Comparison of ENCODE assay signal across 21 mouse cellular contexts in the genomic region with DNA sequence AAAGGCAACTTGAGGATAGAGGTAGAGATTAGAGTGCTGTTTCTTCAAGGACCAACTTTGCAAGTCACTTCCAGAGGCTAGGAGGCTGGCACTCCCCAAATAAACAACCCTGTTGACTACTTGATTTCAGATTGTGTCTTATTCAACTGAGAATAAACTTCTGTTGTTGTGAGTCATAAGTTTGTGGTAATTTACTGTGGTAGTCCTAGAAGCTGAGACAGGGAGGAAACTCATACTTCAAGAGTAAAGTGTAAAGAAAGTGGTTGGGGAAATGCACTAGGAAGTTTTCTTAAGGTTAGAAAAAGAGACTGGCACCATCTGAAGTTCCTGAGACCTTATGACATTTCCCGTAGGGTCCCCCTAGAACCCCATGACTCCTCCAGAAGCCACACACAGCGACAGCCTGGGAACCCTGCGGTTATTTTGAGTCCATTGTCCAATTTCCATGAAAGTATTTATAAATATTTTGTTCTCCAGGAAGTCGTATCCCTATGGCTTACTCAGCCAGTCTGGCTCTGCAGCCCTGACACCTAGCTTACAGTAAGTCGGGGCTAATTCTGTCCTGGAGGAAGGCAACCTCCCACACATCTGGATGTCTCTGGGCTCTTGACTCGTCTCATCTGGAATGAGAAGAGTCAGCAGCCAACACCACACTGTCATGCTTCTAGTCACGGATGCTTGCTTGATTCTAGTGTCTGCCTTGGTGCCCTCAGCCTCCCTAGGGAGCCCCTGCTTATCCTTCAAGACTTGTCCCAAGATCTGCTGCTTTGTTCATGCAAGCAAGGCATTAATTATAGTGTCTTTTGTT. TPM values are rescaled to one million over a fixed set of nuclear protein-coding genes. Genes with fewer than 3 reads are reported as not detected.
DNase-seq lines count a peak whose midpoint lies in the region; ATAC-seq and TF ChIP-seq lines count a peak whose summit lies in the region.
"Had no signal": no experiment of that assay in that cellular context is flagged by ENCODE, and none has a peak within 500 bp of the region (broad histone marks: within the 10 kb centered on the region; RNA-seq: fewer than 3 reads in every experiment).

No protein-coding gene starts in this region.

- H3K27me3 ChIP-seq in intestine, embryonic 14.5 days (replicated peaks; ENCODE audit: control insufficient read depth, insufficient read depth, low read length) = no peaks in the 10 kb centered on the region
- H3K27me3 ChIP-seq in intestine, postnatal 0 days (replicated peaks; ENCODE audit: control insufficient read depth, insufficient read depth, low read length) = no peaks in the 10 kb centered on the region
- H3K27me3 ChIP-seq in midbrain, embryonic 11.5 days (ENCODE audit: control insufficient read depth, insufficient read depth, low read length) = no peaks in the 10 kb centered on the region
- no peaks in the 10 kb centered on the region for H3K27me3 ChIP-seq in midbrain, embryonic 15.5 days (replicated peaks)
- H3K27me3 ChIP-seq: embryonic facial prominence, embryonic 13.5 days had no signal

- ATAC-seq in intestine, embryonic 14.5 days (replicated peaks; ENCODE audit: low FRiP score, low TSS enrichment, low read depth) = no peak
- ATAC-seq in intestine, postnatal 0 days = no peak
- no peak for ATAC-seq in midbrain, embryonic 11.5 days (ENCODE audit: low FRiP score)
- ATAC-seq in midbrain, embryonic 15.5 days (replicated peaks) = no peak
- ATAC-seq: midbrain, embryonic 16.5 days; Patski had no signal

- WGBS in intestine, embryonic 14.5 days = 43% methylated on average over 7 of the region's 7 CpGs
- WGBS in intestine, postnatal 0 days = 50% methylated on average over 7 of the region's 7 CpGs
- WGBS in midbrain, embryonic 11.5 days = 65% methylated on average over 7 of the region's 7 CpGs
- 68% methylated on average over 7 of the region's 7 CpGs for WGBS in midbrain, embryonic 15.5 days

- H3K4me3 ChIP-seq in intestine, embryonic 14.5 days (ENCODE audit: low read depth, low read length) = no peak overlapping the region
- no peak overlapping the region for H3K4me3 ChIP-seq in intestine, postnatal 0 days (ENCODE audit: low read depth, low read length)
- no peak overlapping the region for H3K4me3 ChIP-seq in midbrain, embryonic 11.5 days (ENCODE audit: low read depth, low read length)
- no peak overlapping the region for H3K4me3 ChIP-seq in midbrain, embryonic 15.5 days
- H3K4me3 ChIP-seq: embryonic facial prominence, embryonic 13.5 days; liver, embryonic 15.5 days had no signal

- no peak overlapping the region for H3K4me2 ChIP-seq in intestine, embryonic 14.5 days (ENCODE audit: low read length)
- H3K4me2 ChIP-seq in intestine, postnatal 0 days (replicated peaks; ENCODE audit: low read depth) = no peak overlapping the region
- no peak overlapping the region for H3K4me2 ChIP-seq in midbrain, embryonic 11.5 days
- no peak overlapping the region for H3K4me2 ChIP-seq in midbrain, embryonic 15.5 days
- H3K4me2 ChIP-seq: embryonic facial prominence, embryonic 13.5 days; liver, embryonic 15.5 days had no signal

- no peaks in the 10 kb centered on the region for H3K4me1 ChIP-seq in intestine, embryonic 14.5 days (replicated peaks; ENCODE audit: control insufficient read depth, insufficient read depth, low read length)
- H3K4me1 ChIP-seq in intestine, postnatal 0 days (replicated peaks; ENCODE audit: control insufficient read depth, insufficient read depth, low read length) = no peaks in the 10 kb centered on the region
- no peaks in the 10 kb centered on the region for H3K4me1 ChIP-seq in midbrain, embryonic 11.5 days (ENCODE audit: control insufficient read depth, insufficient read depth, low read length)
- H3K4me1 ChIP-seq in midbrain, embryonic 15.5 days = no peaks in the 10 kb centered on the region
- H3K4me1 ChIP-seq: liver, embryonic 15.5 days had no signal

- peak overlapping the region; percentile 16; the same call in 1 of the 2 replicates for H3K27ac ChIP-seq in intestine, embryonic 14.5 days (ENCODE audit: low read depth)
- no peak overlapping the region for H3K27ac ChIP-seq in intestine, postnatal 0 days (ENCODE audit: low read depth, low read length)
- H3K27ac ChIP-seq in midbrain, embryonic 11.5 days (ENCODE audit: low read depth, low read length) = no peak overlapping the region
- H3K27ac ChIP-seq in midbrain, embryonic 15.5 days = no peak overlapping the region
- H3K27ac ChIP-seq: embryonic facial prominence, embryonic 13.5 days; liver, embryonic 15.5 days had no signal

- H3K9ac ChIP-seq in intestine, embryonic 14.5 days (ENCODE audit: low read length) = no peak overlapping the region
- H3K9ac ChIP-seq in intestine, postnatal 0 days (ENCODE audit: low read depth, low read length) = no peak overlapping the region
- no peak overlapping the region for H3K9ac ChIP-seq in midbrain, embryonic 11.5 days (ENCODE audit: low read length)
- no peak overlapping the region for H3K9ac ChIP-seq in midbrain, embryonic 15.5 days
- H3K9ac ChIP-seq: embryonic facial prominence, embryonic 13.5 days; liver, embryonic 15.5 days had no signal

- no peak for TF ChIP-seq CTCF in intestine, postnatal 0 days (IDR thresholded peaks at IDR 0.05; ENCODE audit: low read depth)

- no peak for DNase-seq in intestine, embryonic 14.5 days (ENCODE audit: low spot score)
- DNase-seq in midbrain, embryonic 11.5 days (ENCODE audit: low spot score, missing footprints) = peak; percentile 62
- DNase-seq in fibroblast of lung, adult 2 months (ENCODE audit: low read depth) = peak; percentile 56
- no peak for DNase-seq in left cerebral cortex, adult 18-20 months (ENCODE audit: low spot score in 2 of 2)
- DNase-seq in urinary bladder, postnatal 36 days (ENCODE audit: low spot score in 2 of 2) = no peak
- DNase-seq: adrenal gland, adult 8-10 months; cerebellum, adult 9-11 months; layer of hippocampus, postnatal 36 days; right cerebral cortex, postnatal 4 days had no signal

- no peaks in the 10 kb centered on the region for H3K9me3 ChIP-seq in intestine, embryonic 14.5 days (ENCODE audit: control insufficient read depth, low read length)
- H3K9me3 ChIP-seq in intestine, postnatal 0 days (ENCODE audit: control insufficient read depth) = no peaks in the 10 kb centered on the region
- no peaks in the 10 kb centered on the region for H3K9me3 ChIP-seq in midbrain, embryonic 11.5 days (ENCODE audit: control insufficient read depth, low read length)
- H3K9me3 ChIP-seq in midbrain, embryonic 15.5 days = no peaks in the 10 kb centered on the region
- H3K9me3 ChIP-seq: embryonic facial prominence, embryonic 13.5 days; liver, embryonic 15.5 days had no signal

- no peaks in the 10 kb centered on the region for H3K36me3 ChIP-seq in intestine, embryonic 14.5 days (ENCODE audit: control insufficient read depth, insufficient read depth, low read length)
- no peaks in the 10 kb centered on the region for H3K36me3 ChIP-seq in intestine, postnatal 0 days (ENCODE audit: control insufficient read depth, insufficient read depth)
- H3K36me3 ChIP-seq in midbrain, embryonic 11.5 days (ENCODE audit: control insufficient read depth, insufficient read depth, low read length) = no peaks in the 10 kb centered on the region
- no peaks in the 10 kb centered on the region for H3K36me3 ChIP-seq in midbrain, embryonic 15.5 days (replicated peaks)
- H3K36me3 ChIP-seq: embryonic facial prominence, embryonic 13.5 days; liver, embryonic 15.5 days had no signal

RNA-seq across cellular contexts. Expression of gene Bpgm, which starts 22.8 kb away (rescaled TPM):
- 30.4 and 38.1 TPM in 2 replicates for polyA plus RNA-seq in intestine, embryonic 14.5 days (2014; fragmentation: Nextera tagmentation; extraction: Ambion mirVana)
- 70.8 and 73.1 TPM in 2 replicates for polyA plus RNA-seq in intestine, postnatal 0 days (2015; fragmentation: Nextera tagmentation; extraction: Ambion mirVana)
- polyA plus RNA-seq in midbrain, embryonic 11.5 days (2014; fragmentation: Nextera tagmentation; extraction: Ambion mirVana) = 63.7 and 64.1 TPM in 2 replicates
- 97.1 and 102 TPM in 2 replicates for polyA plus RNA-seq in midbrain, embryonic 15.5 days (2015; fragmentation: Nextera tagmentation; extraction: Ambion mirVana)
- 10 to 100 TPM; 58.5 to 66.9 TPM for total RNA-seq in left cerebral cortex, adult 18-20 months (2021)

RNA-seq across cellular contexts. Expression of gene Akr1b7, which starts 41.0 kb away (rescaled TPM):
- 0.23 TPM in 1 of 2 replicates, not detected in the other for polyA plus RNA-seq in intestine, embryonic 14.5 days (2014; fragmentation: Nextera tagmentation; extraction: Ambion mirVana)
- polyA plus RNA-seq in intestine, postnatal 0 days (2015; fragmentation: Nextera tagmentation; extraction: Ambion mirVana) = 5.3 and 6.5 TPM in 2 replicates
- polyA plus RNA-seq in midbrain, embryonic 11.5 days (2014; fragmentation: Nextera tagmentation; extraction: Ambion mirVana) = not detected in 2 replicates
- polyA plus RNA-seq in midbrain, embryonic 15.5 days (2015; fragmentation: Nextera tagmentation; extraction: Ambion mirVana) = 0.13 TPM in 1 of 2 replicates, not detected in the other
- not detected for total RNA-seq in left cerebral cortex, adult 18-20 months (2021)
- total RNA-seq: gastrocnemius, adult 18-20 months; layer of hippocampus, adult 18-20 months; layer of hippocampus, postnatal 36 days; left cerebral cortex, postnatal 25 days; megakaryocyte, adult 5-6 weeks had no signal
- polyA plus RNA-seq: embryonic facial prominence, embryonic 13.5 days; forebrain, embryonic 11.5 days; hindbrain, embryonic 11.5 days; midbrain, embryonic 16.5 days had no signal

Comparison
In these comparisons a context has a peak if more than half of its experiments do, and no peak if none do; other contexts are left out.
1. DNase-seq: peak in midbrain, embryonic 11.5 days (single experiment) and fibroblast of lung, adult 2 months (single experiment); none in intestine, embryonic 14.5 days (single experiment), left cerebral cortex, adult 18-20 months (0 of 2) and urinary bladder, postnatal 36 days (0 of 2).